Mouse (Mus musculus): ENCODE results near the gene Med18. TPM values are rescaled to one million over a fixed set of nuclear protein-coding genes. Genes with fewer than 3 reads are reported as not detected.
"Not testable (repeated sequence)": the region's sequence is repeated elsewhere in the genome, so short reads cannot be mapped to it uniquely, and the experiment has no call there.

The Med18 gene
- total RNA-seq, 2 experiments from 2014 or later: 9.8 to 10.8 TPM

DNA sequence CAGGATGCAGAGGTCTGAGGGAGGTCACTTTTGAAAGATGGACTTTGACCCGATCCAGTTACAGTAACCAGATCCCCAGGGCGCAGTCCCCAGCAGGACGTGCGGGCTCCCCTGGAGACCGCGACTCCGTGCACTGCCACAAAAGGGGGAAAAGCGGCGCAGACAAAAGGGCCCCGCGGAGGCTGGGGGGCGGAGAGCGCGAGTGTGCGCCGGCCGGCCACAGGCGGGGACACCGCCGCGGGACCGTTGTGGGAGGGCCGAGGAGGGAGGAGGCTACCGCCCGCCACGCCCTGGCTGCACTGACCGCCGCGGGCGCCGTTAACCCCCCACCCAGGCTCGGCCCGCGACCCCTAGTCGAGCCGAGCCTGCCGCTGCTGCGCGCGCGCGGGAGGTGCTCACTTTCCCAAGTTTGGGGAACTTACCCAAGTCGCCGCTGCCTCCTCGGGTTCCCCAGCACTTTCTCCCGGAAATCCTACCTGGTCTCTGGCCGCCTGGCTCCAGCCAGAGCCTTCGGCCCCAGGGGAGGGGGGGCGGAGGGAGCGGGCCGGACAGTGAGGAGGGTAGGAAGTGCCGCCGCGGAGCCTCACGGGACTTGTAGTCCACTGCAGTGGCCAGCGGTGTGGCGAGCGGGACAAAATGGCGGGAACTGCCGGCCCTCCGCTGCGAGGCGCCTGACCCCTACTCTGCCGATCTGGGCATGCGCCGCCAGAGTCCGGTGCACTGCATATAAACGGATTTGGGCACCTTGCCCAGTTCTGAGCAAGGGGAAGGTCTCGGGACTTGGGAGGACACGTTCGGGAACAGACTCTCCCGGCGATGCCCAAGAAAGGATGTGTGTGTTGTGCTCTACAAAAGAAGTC lies 41.6 kb downstream of the Med18 start, which contains the start of gene Phactr4:
TSS of gene Phactr4 (minus strand) at position 567 of the 860 bp plus-strand sequence.
- DNase-seq (ENCODE audit: low spot score in 2 of 2): peak; percentile 88 to 93

GRCm38 (mm10) chr4:132421556-132421922 lies 42.2 kb downstream of the Med18 start:
- DNase-seq (ENCODE audit: low spot score in 2 of 2): no peak

DNA sequence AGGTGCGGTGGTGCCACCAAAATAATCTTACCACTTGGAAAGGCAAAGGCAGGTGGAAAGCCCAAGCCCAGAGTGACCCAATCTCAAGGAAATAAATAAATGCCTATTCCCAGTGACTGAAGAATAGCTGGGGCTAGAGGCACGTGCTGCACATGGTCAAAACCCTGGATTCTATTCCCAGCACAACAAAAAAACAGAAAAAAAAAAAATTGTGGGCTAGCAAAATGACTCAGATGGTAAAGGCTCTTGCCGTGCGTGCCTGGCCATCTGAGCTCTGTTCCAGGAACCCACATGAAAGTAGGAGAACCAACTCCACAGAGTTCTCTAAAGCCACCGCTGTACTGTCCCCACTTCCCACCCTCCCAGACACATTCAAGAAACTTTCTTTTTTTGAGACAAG lies 43.2 kb downstream of the Med18 start:
- no peak for DNase-seq (ENCODE audit: low spot score in 2 of 2)

DNA sequence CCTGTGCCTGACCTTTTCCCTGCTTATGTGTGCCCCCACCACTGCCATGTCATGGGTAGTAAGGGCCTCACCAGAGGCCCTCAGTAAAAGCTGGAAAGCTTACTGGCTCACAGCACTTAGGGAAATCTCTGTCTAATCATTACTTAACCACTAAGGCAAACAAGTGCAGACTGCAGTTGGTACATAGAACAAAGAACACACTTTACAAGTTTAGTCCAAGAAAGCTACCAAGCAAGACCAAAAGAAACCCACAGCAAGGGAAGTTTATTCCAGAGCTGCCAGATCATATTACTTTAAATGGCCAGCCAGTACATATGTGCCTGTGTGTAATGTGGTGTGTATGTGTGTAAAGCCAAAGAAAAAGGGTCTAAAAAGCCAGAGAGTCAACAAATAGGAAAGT lies 47.8 kb downstream of the Med18 start:
- DNase-seq (ENCODE audit: low spot score in 2 of 2): no peak

DNA sequence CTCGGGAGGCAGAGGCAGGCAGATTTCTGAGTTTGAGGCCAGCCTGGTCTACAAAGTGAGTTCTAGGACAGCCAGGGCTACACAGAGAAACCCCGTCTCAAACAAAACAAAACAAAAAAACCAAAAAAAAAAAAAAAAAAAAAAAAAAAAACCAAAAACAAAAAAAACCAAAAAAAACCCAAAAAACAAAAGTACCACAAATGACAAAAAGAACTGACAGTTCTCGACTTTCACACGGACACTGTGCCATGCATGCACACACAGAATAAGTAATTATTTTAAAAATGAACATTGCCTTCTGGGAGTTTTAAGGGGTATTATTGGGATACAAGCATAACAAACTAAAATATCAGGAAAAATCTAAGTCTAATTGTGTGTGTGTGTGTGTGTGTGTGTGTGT lies 50.5 kb downstream of the Med18 start:
- not testable (repeated sequence) for DNase-seq (ENCODE audit: low spot score in 2 of 2)

- peak in 1 of 2 experiments; percentile 19 for DNase-seq (ENCODE audit: low spot score in 2 of 2)
Measured at GRCm38 (mm10) chr4:132411322-132412094, 52.2 kb downstream of the Med18 start.

GRCm38 (mm10) chr4:132409587-132410229 lies 54.0 kb downstream of the Med18 start:
- no peak for DNase-seq (ENCODE audit: low spot score in 2 of 2)

Other genes with a start within 250 kb of the Med18 start
- 10 to 100 TPM; 27.4 to 28.2 TPM for gene Gmeb1, start 202.3 kb downstream of the Med18 start, total RNA-seq (2021)
- 10 to 100 TPM; 16.6 to 17.6 TPM for gene Taf12, start 189.5 kb downstream of the Med18 start, total RNA-seq (2021)
- 1 to 10 TPM; 1.8 to 2.6 TPM for gene Rab42, start 160.5 kb downstream of the Med18 start, total RNA-seq (2021)
- gene Trnau1ap, start 134.4 kb downstream of the Med18 start, total RNA-seq (2021): 10 to 100 TPM; 25.7 to 29.2 TPM
- 10 to 100 TPM; 17.7 to 20.1 TPM for gene Rcc1, start 110.3 kb downstream of the Med18 start, total RNA-seq (2021)
- 10 to 100 TPM in 1 of 2 experiments, 1 to 10 TPM in 1; 8.1 to 11.1 TPM for gene Phactr4, start 41.4 kb downstream of the Med18 start, total RNA-seq (2021)
- gene Sesn2, start 46.6 kb upstream of the Med18 start, total RNA-seq (2021): 10 to 100 TPM; 15.3 to 16.1 TPM
- gene Atpif1, start 69.7 kb upstream of the Med18 start, total RNA-seq (2021): 100 to 1,000 TPM; 649 to 727 TPM
- 10 to 100 TPM; 90.4 to 93.7 TPM for gene Dnajc8, start 71.6 kb upstream of the Med18 start, total RNA-seq (2021)
- gene Ptafr, start 100.1 kb upstream of the Med18 start, total RNA-seq (2021): 1 to 10 TPM; 1.0 to 1.3 TPM
- 10 to 100 TPM; 16.3 to 23.3 TPM for gene Eya3, start 175.1 kb upstream of the Med18 start, total RNA-seq (2021)

Data from layer of hippocampus, postnatal 10 days (tissue).